ENCODE assay signal across 8 mouse cellular contexts in genomic region chr3:54807061-54807661, GRCm38 (mm10). TPM values are rescaled to one million over a fixed set of nuclear protein-coding genes. Genes with fewer than 3 reads are reported as not detected.
DNase-seq lines count a peak whose midpoint lies in the region; ATAC-seq lines count a peak whose summit lies in the region.

No protein-coding gene starts in this region.

- ATAC-seq in neural tube, embryonic 11.5 days (ENCODE audit: insufficient read depth, low FRiP score, low TSS enrichment): peak; percentile 82
- ATAC-seq in forebrain, embryonic 12.5 days (ENCODE audit: low FRiP score): peak; percentile 82
- ATAC-seq in intestine, embryonic 15.5 days: peak; percentile 80

- H3K9ac ChIP-seq in neural tube, embryonic 11.5 days (ENCODE audit: low read length): peak overlapping the region; percentile 97
- H3K9ac ChIP-seq in forebrain, embryonic 12.5 days: peak overlapping the region; percentile 93
- peak overlapping the region; percentile 96 for H3K9ac ChIP-seq in intestine, embryonic 15.5 days

- H3K9me3 ChIP-seq in neural tube, embryonic 11.5 days (ENCODE audit: control insufficient read depth, low read length): no peaks in the 10 kb centered on the region
- no peaks in the 10 kb centered on the region for H3K9me3 ChIP-seq in forebrain, embryonic 12.5 days
- no peaks in the 10 kb centered on the region for H3K9me3 ChIP-seq in intestine, embryonic 15.5 days
- H3K9me3 ChIP-seq in megakaryocyte, embryonic 14.5 days: no peaks in the 10 kb centered on the region; the same call in 1 of the 2 replicates

- peak overlapping the region; percentile 84 for H3K4me3 ChIP-seq in neural tube, embryonic 11.5 days (ENCODE audit: low read depth, low read length)
- peak overlapping the region; percentile 87 for H3K4me3 ChIP-seq in forebrain, embryonic 12.5 days (replicated peaks)
- H3K4me3 ChIP-seq in intestine, embryonic 15.5 days (replicated peaks): peak overlapping the region; percentile 80
- H3K4me3 ChIP-seq in megakaryocyte, embryonic 14.5 days (replicated peaks): peak overlapping the region; percentile 99

- peak overlapping the region; percentile 86 for H3K27ac ChIP-seq in neural tube, embryonic 11.5 days (ENCODE audit: low read depth, low read length)
- peak overlapping the region; percentile 95 for H3K27ac ChIP-seq in forebrain, embryonic 12.5 days
- H3K27ac ChIP-seq in intestine, embryonic 15.5 days: peak overlapping the region; percentile 95

- WGBS in neural tube, embryonic 11.5 days: under 1% methylated on average over 51 of the region's 56 CpGs
- WGBS in forebrain, embryonic 12.5 days: under 1% methylated on average over 56 of the region's 56 CpGs
- under 1% methylated on average over 56 of the region's 56 CpGs for WGBS in intestine, embryonic 15.5 days

- peaks cover 2% of the 10 kb centered on the region; the same call in 1 of the 2 replicates for H3K36me3 ChIP-seq in neural tube, embryonic 11.5 days (ENCODE audit: control insufficient read depth, insufficient read depth, low read length)
- H3K36me3 ChIP-seq in forebrain, embryonic 12.5 days (replicated peaks): peaks cover 21% of the 10 kb centered on the region
- peaks cover 5% of the 10 kb centered on the region; the same call in 1 of the 2 replicates for H3K36me3 ChIP-seq in intestine, embryonic 15.5 days
- H3K36me3 ChIP-seq in megakaryocyte, embryonic 14.5 days (replicated peaks; ENCODE audit: low read length): peaks cover 33% of the 10 kb centered on the region

- peak overlapping the region; percentile 96 for H3K4me2 ChIP-seq in neural tube, embryonic 11.5 days (ENCODE audit: low read depth)
- peak overlapping the region; percentile 92 for H3K4me2 ChIP-seq in forebrain, embryonic 12.5 days
- peak overlapping the region; percentile 83 for H3K4me2 ChIP-seq in intestine, embryonic 15.5 days (replicated peaks)

- peaks cover 5% of the 10 kb centered on the region; the same call in 1 of the 2 replicates for H3K4me1 ChIP-seq in neural tube, embryonic 11.5 days (ENCODE audit: control insufficient read depth, insufficient read depth, low read length)
- peaks cover 21% of the 10 kb centered on the region for H3K4me1 ChIP-seq in forebrain, embryonic 12.5 days
- no peaks in the 10 kb centered on the region for H3K4me1 ChIP-seq in intestine, embryonic 15.5 days (replicated peaks)
- H3K4me1 ChIP-seq in megakaryocyte, embryonic 14.5 days: peaks cover 30% of the 10 kb centered on the region

- DNase-seq in cerebellum, postnatal 10 days: peak; percentile 81 to 82
- DNase-seq in cerebellum, adult 11 months: no peak
- no peak for DNase-seq in neural tube, embryonic 11.5 days (ENCODE audit: low spot score)
- no peak for DNase-seq in neural tube, embryonic 10.5 days (ENCODE audit: extremely low spot score, low spot score)
- peak; percentile 50 for DNase-seq in thymus, postnatal 0 days (ENCODE audit: low spot score)

- no peaks in the 10 kb centered on the region for H3K27me3 ChIP-seq in neural tube, embryonic 11.5 days (ENCODE audit: control insufficient read depth, insufficient read depth, low read length)
- peaks cover 4% of the 10 kb centered on the region; the same call in 1 of the 2 replicates for H3K27me3 ChIP-seq in forebrain, embryonic 12.5 days
- H3K27me3 ChIP-seq in intestine, embryonic 15.5 days (replicated peaks): no peaks in the 10 kb centered on the region
- peaks cover 2% of the 10 kb centered on the region for H3K27me3 ChIP-seq in megakaryocyte, embryonic 14.5 days (replicated peaks)

RNA-seq across cellular contexts. Expression of gene Rfxap, which starts 0.4 kb away (rescaled TPM):
- 50.4 and 56.6 TPM in 2 replicates for polyA plus RNA-seq in neural tube, embryonic 11.5 days (2014; fragmentation: Nextera tagmentation; extraction: Ambion mirVana)
- polyA plus RNA-seq in forebrain, embryonic 12.5 days (2016; fragmentation: Nextera tagmentation; extraction: Ambion mirVana): 56.8 and 65.6 TPM in 2 replicates
- polyA plus RNA-seq in intestine, embryonic 15.5 days (2015; fragmentation: Nextera tagmentation; extraction: Ambion mirVana): 30.0 and 33.9 TPM in 2 replicates
- polyA plus RNA-seq in megakaryocyte, embryonic 14.5 days (2012; ENCODE audit: insufficient read depth, low replicate concordance): 20.0 and 126 TPM in 2 replicates
- polyA plus RNA-seq in thymus, postnatal 0 days (2015; fragmentation: Nextera tagmentation; extraction: Ambion mirVana): 52.0 and 52.2 TPM in 2 replicates

RNA-seq across cellular contexts. Expression of gene Smad9, which starts 51.8 kb away (rescaled TPM):
- 0.43 and 0.57 TPM in 2 replicates for polyA plus RNA-seq in neural tube, embryonic 11.5 days (2014; fragmentation: Nextera tagmentation; extraction: Ambion mirVana)
- 0.17 and 0.24 TPM in 2 replicates for polyA plus RNA-seq in forebrain, embryonic 12.5 days (2016; fragmentation: Nextera tagmentation; extraction: Ambion mirVana)
- 1.5 and 1.6 TPM in 2 replicates for polyA plus RNA-seq in intestine, embryonic 15.5 days (2015; fragmentation: Nextera tagmentation; extraction: Ambion mirVana)
- not detected in 2 replicates for polyA plus RNA-seq in megakaryocyte, embryonic 14.5 days (2012; ENCODE audit: insufficient read depth, low replicate concordance)
- polyA plus RNA-seq in thymus, postnatal 0 days (2015; fragmentation: Nextera tagmentation; extraction: Ambion mirVana): 0.26 TPM in 2 replicates

Comparison
In these comparisons a context has a peak if more than half of its experiments do, and no peak if none do; other contexts are left out.
1. DNase-seq: peak in cerebellum, postnatal 10 days (2 of 2) and thymus, postnatal 0 days (single experiment); none in cerebellum, adult 11 months (single experiment), neural tube, embryonic 11.5 days (single experiment) and neural tube, embryonic 10.5 days (single experiment).
2. Peak in every context shown above with its lines, with median percentiles within 50 percentile points of each other: ATAC-seq, H3K27ac ChIP-seq, H3K4me2 ChIP-seq, H3K4me3 ChIP-seq and H3K9ac ChIP-seq.